Mouse (Mus musculus) C2C12 (cell line): ENCODE measurements around the gene Slc16a6.

Experiments used
- CEBPB ChIP-seq: IDR thresholded peaks from one replicate; pipeline ENCODE4 v1.6.1; 2011; ENCODE audit warnings: low read depth, mild to moderate bottlenecking, control low read depth, moderate library complexity
- CTCF ChIP-seq: IDR thresholded peaks from one replicate; pipeline ENCODE4 v1.5.1; 2011; ENCODE audit not compliant: control insufficient read depth, insufficient read depth, insufficient read length
- MAX ChIP-seq: IDR thresholded peaks from one replicate; pipeline ENCODE4 v1.6.1; 2011; ENCODE audit warnings: mild to moderate bottlenecking, control low read depth
- MYOD1 ChIP-seq: IDR thresholded peaks from one replicate; pipeline ENCODE4 v1.6.1; 2011; ENCODE audit warnings: low read depth; ENCODE audit not compliant: control insufficient read depth, insufficient read length
- MYOG ChIP-seq: IDR thresholded peaks from one replicate; pipeline ENCODE4 v1.6.1; 2011; ENCODE audit not compliant: control insufficient read depth, insufficient read length; ENCODE audit errors: extremely low read depth
- USF1 ChIP-seq: IDR thresholded peaks from one replicate; pipeline ENCODE4 v1.6.1; 2011; ENCODE audit warnings: low read depth, mild to moderate bottlenecking, control low read depth, moderate library complexity

DNA sequence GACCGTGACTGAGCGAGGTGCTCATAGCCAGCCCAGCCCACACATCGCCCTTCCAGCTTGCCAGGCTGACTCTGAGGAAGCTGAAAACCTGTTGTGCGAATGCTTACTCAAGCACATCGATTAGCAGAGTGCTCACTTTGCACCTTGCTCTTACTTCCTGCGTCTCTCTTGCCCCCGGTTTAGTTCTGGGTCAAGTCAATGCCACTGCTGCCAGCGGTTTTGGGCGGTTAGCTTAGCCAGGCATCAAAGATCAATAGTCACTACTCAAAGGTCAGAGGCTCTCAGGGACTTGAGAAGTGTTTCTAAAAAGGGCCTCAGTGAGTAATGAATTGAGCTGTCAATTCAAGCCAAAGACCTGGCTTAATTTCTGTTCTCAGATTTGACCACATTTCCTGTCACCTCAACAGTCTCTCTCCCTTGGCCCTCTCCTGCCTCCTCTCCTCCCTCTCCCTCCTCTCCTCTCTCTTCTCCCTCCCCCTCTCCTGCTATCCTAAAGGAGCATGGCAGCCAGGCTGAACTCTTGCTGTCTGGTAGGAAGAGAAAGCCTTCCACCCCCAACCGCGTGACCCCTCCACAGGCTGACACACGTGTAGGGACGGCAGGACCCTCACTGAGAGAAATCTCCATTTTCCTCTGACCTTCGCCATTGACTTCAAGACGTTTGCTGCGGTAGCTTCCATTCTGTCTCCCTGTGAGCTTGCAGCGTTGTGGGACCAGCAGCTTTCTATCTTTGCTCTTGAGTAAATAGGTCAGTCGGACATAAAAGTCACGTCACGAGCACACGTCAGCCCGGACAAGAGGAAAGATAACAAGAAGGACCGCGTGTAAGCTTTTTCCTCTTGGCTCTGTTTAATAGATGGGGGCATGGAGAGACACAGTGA is 21.7 kb upstream of the Slc16a6 start:
- TF ChIP-seq CTCF, result no peak
- TF ChIP-seq MYOD1, result no peak
- TF ChIP-seq MAX, result no peak
- no peak for TF ChIP-seq USF1
- TF ChIP-seq MYOG, result no peak
- no peak for TF ChIP-seq CEBPB
